Mouse (Mus musculus) limb, embryonic 14.5 days (tissue): Measurements from ENCODE around the gene Ms4a2. TPM values are rescaled to one million over a fixed set of nuclear protein-coding genes. Genes with fewer than 3 reads are reported as not detected.

ENCODE experiments used
- ATAC-seq: fragments of 200-750 bp; cut with Nextera tagmentation; 2 replicates; pipeline ENCODE4 v1.8.0; 2017; ENCODE audit warnings: low read depth, moderate number of reproducible peaks, moderate TSS enrichment; ENCODE audit not compliant: low FRiP score
- DNase-seq: peaks from one replicate; pipeline ENCODE4 v3.0.0-alpha.2; 2015; ENCODE audit warnings: low spot score
- H3K27ac ChIP-seq: fragments of 300-500 bp; sonication (generic); replicated peaks from 2 replicates; pipeline ENCODE4 v1.5.1; 2014; ENCODE audit warnings: low read depth, mild to moderate bottlenecking, low read length, moderate library complexity, mixed read lengths
- H3K27me3 ChIP-seq: fragments of 300-500 bp; sonication (generic); 2 replicates; pipeline ENCODE4 v1.6.1; 2014; ENCODE audit warnings: low read length, mixed read lengths; ENCODE audit not compliant: control insufficient read depth, insufficient read depth
- H3K36me3 ChIP-seq: fragments of 300-500 bp; sonication (generic); 2 replicates; pipeline ENCODE4 v1.6.1; 2014; ENCODE audit warnings: mild to moderate bottlenecking, low read length, moderate library complexity, mixed read lengths; ENCODE audit not compliant: control insufficient read depth, insufficient read depth
- H3K4me1 ChIP-seq: fragments of 300-500 bp; sonication (generic); 2 replicates; pipeline ENCODE4 v1.6.1; 2014; ENCODE audit warnings: antibody characterized with exemption, low read length, mixed read lengths; ENCODE audit not compliant: control insufficient read depth, insufficient read depth
- H3K4me2 ChIP-seq: fragments of 300-500 bp; sonication (generic); replicated peaks from 2 replicates; pipeline ENCODE4 v1.6.1; 2014; ENCODE audit warnings: low read depth, mild to moderate bottlenecking, low read length, moderate library complexity; ENCODE audit not compliant: severe bottlenecking
- H3K4me3 ChIP-seq: fragments of 300-500 bp; sonication (generic); replicated peaks from 2 replicates; pipeline ENCODE4 v1.5.1; 2014; ENCODE audit warnings: low read length
- H3K9ac ChIP-seq: fragments of 300-500 bp; sonication (generic); 2 replicates; pipeline ENCODE4 v1.6.1; 2014; ENCODE audit warnings: mild to moderate bottlenecking, low read depth, low read length, moderate library complexity; ENCODE audit not compliant: severe bottlenecking
- H3K9me3 ChIP-seq: fragments of 300-500 bp; sonication (generic); 2 replicates; pipeline ENCODE4 v1.6.1; 2016; ENCODE audit warnings: low read length; ENCODE audit not compliant: control insufficient read depth
- POLR2A ChIP-seq: fragments of 200-500 bp; IDR thresholded peaks from 2 replicates; pipeline ENCODE4 v1.8.0; 2012; ENCODE audit warnings: inconsistent platforms, mild to moderate bottlenecking, moderate library complexity, borderline replicate concordance; ENCODE audit not compliant: insufficient read depth, insufficient read length; ENCODE audit errors: extremely low read depth
- WGBS: fragments of 180-500 bp; shearing (Covaris S2); extraction: QIAGEN DNeasy Blood & Tissue Kit; methylation state at CpG from one replicate; pipeline ENCODE4 v1.1.7; 2014; 5-methylcytosine and 5-hydroxymethylcytosine counted together
- polyA plus RNA-seq, 2 experiments: library from polyadenylated mRNA; depleted of rRNA in 1 of 2; stranded (reverse) in 1 of 2; unstranded in 1 of 2; fragments of >200 nt; fragmentation: Nextera tagmentation in 1 of 2; extraction: Ambion mirVana in 1 of 2; gene quantifications; 2 replicates each; pipeline versions ENCODE4 v1.2.1 to v1.2.3; 2012 to 2014

Gene Ms4a2
- polyA plus RNA-seq (2012; rRNA removed) (0.99 and 1.5 TPM in 2 replicates), polyA plus RNA-seq (2014; fragmentation: Nextera tagmentation; extraction: Ambion mirVana) (1.8 and 1.9 TPM in 2 replicates)

DNA sequence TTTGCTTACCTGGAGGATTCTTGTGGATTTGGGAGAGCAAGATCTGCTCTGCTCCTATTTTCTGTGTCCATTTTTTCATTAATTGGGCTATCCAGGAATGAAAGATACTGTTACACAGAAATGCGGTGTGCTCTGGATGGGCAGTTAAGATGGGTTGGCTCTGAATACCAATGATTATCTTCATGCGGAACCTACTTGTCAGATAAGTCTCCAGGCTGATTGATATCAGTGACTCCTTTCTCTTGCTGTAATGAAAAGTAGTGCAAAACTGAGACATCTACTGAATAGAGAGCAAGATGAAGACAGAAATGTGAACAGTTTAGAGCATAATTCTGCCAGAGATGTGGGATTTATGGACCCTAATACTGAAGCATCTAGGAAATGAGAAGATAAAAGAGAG lies at the start of gene Ms4a2:
Ms4a2 (minus strand) TSS at position 169 of the 400 bp plus-strand sequence.
- no peaks in the 10 kb centered on the region for H3K27me3 ChIP-seq
- no peak for TF ChIP-seq POLR2A
- H3K9ac ChIP-seq: no peak within 1 kb of the TSS
- H3K4me3 ChIP-seq: no peak within 1 kb of the TSS
- no peaks in the 10 kb centered on the region for H3K36me3 ChIP-seq
- no peak for ATAC-seq
- no peak within 1 kb of the TSS for H3K27ac ChIP-seq
- no peak for DNase-seq
- no peaks in the 10 kb centered on the region for H3K9me3 ChIP-seq
- H3K4me1 ChIP-seq: no peaks in the 10 kb centered on the region
- no peak within 1 kb of the TSS for H3K4me2 ChIP-seq
- WGBS: 86% methylated on average over 2 of the region's 2 CpGs

GRCm38 (mm10) chr19:11661562-11661961 lies 38.0 kb upstream of the Ms4a2 start:
- no peak for TF ChIP-seq POLR2A
- no peaks in the 10 kb centered on the region for H3K4me1 ChIP-seq
- no peak overlapping the region for H3K27ac ChIP-seq
- no peaks in the 10 kb centered on the region for H3K27me3 ChIP-seq
- H3K9me3 ChIP-seq: no peaks in the 10 kb centered on the region; the same call in 1 of the 2 replicates
- no peak overlapping the region for H3K4me3 ChIP-seq
- H3K9ac ChIP-seq: no peak overlapping the region
- no peaks in the 10 kb centered on the region for H3K36me3 ChIP-seq
- no peak overlapping the region for H3K4me2 ChIP-seq
- no peak for DNase-seq
- ATAC-seq: no peak

DNA sequence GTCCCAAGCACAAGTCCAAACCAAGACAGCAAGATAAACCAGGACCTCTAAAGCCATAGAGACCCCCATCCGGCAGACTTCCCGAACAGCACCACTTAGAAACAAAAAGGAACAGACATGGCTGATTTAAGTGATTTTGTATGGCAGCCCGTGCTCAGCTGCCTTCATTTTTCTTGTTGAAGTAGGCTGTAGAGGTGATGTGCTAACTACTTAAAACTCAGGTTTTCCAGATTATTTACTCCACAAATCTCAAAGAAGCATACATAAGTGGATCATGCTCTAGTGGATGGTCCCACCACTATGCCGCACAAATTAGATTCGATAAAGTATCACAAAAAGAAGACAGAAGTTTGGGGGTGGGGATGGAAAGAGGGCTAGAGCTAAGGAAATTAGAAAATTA lies 36.9 kb upstream of the Ms4a2 start, which contains the start of gene Oosp2:
Oosp2 (minus strand) TSS at position 101 of the 400 bp plus-strand sequence.
- no peaks in the 10 kb centered on the region; the same call in 1 of the 2 replicates for H3K9me3 ChIP-seq
- WGBS: 91% methylated on average over 5 of the region's 5 CpGs
- ATAC-seq (no peak), DNase-seq (no peak)
- no peak for TF ChIP-seq POLR2A
- H3K27me3 ChIP-seq: no peaks in the 10 kb centered on the region
- no peak within 1 kb of the TSS for H3K4me3 ChIP-seq
- H3K4me1 ChIP-seq: no peaks in the 10 kb centered on the region
- H3K9ac ChIP-seq: no peak within 1 kb of the TSS
- no peak within 1 kb of the TSS for H3K27ac ChIP-seq
- no peak within 1 kb of the TSS for H3K4me2 ChIP-seq
- no peaks in the 10 kb centered on the region for H3K36me3 ChIP-seq

DNA sequence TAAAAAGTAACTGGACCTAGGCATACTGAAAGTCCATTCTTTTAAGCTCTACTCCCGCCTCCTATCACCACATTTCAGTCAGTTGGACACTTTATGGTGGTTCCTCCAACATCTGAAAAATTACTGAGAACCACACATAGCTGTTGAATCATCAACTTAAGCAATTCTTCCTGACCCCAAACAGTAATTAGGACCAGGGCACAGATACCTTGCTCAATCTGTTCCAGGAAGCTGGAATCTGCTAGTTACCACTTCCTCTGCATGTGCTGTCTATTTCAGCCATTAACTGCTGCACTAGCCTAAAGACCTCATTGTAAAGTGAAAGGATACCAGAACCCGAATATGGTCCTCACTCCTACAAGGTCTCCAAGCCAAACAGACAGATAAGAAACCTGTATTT lies 35.6 kb upstream of the Ms4a2 start:
- Histone ChIP-seq H3K27me3 (no peaks in the 10 kb centered on the region), H3K9me3 (no peaks in the 10 kb centered on the region; the same call in 1 of the 2 replicates), H3K36me3 (no peaks in the 10 kb centered on the region), H3K27ac (no peak overlapping the region), H3K9ac (no peak overlapping the region), H3K4me1 (no peaks in the 10 kb centered on the region), H3K4me3 (no peak overlapping the region), H3K4me2 (no peak overlapping the region)
- WGBS: 72% methylated on average over 2 of the region's 2 CpGs
- ATAC-seq (no peak), DNase-seq (no peak)
- TF ChIP-seq POLR2A: no peak

GRCm38 (mm10) chr19:11649564-11649963 lies 26.0 kb upstream of the Ms4a2 start:
- H3K4me2 ChIP-seq: no peak overlapping the region
- no peak for ATAC-seq
- H3K36me3 ChIP-seq: no peaks in the 10 kb centered on the region
- no peak for DNase-seq
- no peaks in the 10 kb centered on the region for H3K4me1 ChIP-seq
- H3K27ac ChIP-seq: no peak overlapping the region
- no peak overlapping the region for H3K9ac ChIP-seq
- no peaks in the 10 kb centered on the region for H3K27me3 ChIP-seq
- H3K9me3 ChIP-seq: no peaks in the 10 kb centered on the region
- WGBS: 87% methylated on average over 4 of the region's 4 CpGs
- no peak for TF ChIP-seq POLR2A
- no peak overlapping the region for H3K4me3 ChIP-seq

DNA sequence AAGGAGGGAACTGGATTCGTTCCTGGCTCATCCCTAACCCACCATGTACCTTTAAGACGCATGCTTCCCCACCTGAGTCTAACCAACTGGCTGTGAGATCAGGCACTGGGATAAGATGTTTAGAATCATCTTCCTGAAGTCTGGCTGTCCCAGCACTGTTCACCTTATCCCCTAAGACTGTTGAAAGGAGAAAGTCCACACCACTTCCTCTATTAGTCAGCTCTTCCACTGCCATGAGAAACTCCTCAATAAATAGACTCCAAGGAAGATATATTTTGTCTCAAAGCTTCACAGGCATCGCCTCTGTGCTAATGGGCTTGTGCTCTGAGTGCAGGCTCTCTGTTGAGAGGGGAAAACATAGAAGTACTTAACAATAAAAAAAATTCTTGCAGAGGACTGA lies 22.6 kb upstream of the Ms4a2 start:
- H3K4me3 ChIP-seq: no peak overlapping the region
- H3K4me2 ChIP-seq: no peak overlapping the region
- DNase-seq (no peak), ATAC-seq (no peak)
- H3K9ac ChIP-seq: no peak overlapping the region
- H3K9me3 ChIP-seq: no peaks in the 10 kb centered on the region
- H3K36me3 ChIP-seq: no peaks in the 10 kb centered on the region
- WGBS: 76% methylated on average over 3 of the region's 3 CpGs
- no peak overlapping the region for H3K27ac ChIP-seq
- no peaks in the 10 kb centered on the region for H3K4me1 ChIP-seq
- no peak for TF ChIP-seq POLR2A
- H3K27me3 ChIP-seq: no peaks in the 10 kb centered on the region
